Mouse (Mus musculus) left cerebral cortex, postnatal 25 days (tissue): ENCODE measurements around the gene Fgfbp3. TPM values are rescaled to one million over a fixed set of nuclear protein-coding genes. Genes with fewer than 3 reads are reported as not detected.
"Not testable (repeated sequence)": the region's sequence is repeated elsewhere in the genome, so short reads cannot be mapped to it uniquely, and the experiment has no call there.

Experiments used
- DNase-seq, 2 experiments: peaks; one replicate each; pipeline ENCODE4 v3.0.0; 2022; ENCODE audit warnings: low spot score in 2 of 2, mixed read lengths in 1 of 2
- intact Hi-C: fragments of 180-260 bp; cut with DNase I; formaldehyde crosslinking; loops from one replicate; pipeline ENCODE4 v1.15.1; 2025
- total RNA-seq, 2 experiments: library from RNA; stranded (reverse); gene quantifications; 2 replicates each; pipeline ENCODE4 v1.2.3; 2021

Gene Fgfbp3
- total RNA-seq, 2 experiments from 2014 or later: 5.4 to 7.0 TPM

DNA sequence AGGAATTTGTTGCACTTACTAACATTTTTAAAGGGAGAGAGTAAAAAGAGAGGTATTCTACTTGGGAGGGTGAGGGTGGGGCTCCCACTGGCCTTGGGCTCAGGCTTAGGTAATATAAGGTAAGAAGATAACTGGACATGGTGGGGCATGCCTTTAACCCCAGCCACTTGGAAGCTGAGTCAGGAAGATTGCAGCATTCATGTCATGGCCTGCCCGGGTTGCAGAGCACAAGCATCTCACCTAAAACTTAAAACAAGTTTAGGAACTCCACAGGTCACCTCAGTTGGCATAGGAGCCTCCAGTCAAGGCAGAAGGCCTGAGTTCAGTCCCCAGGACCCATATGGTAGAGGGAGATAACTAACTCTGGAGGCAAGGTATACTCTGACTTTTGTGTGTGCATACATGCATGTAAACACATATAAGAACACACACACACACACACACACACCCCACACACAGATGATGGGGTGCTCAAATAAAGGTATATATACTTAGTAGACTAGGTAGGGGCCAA is 2.5 kb downstream of the Fgfbp3 start:
- no peak for DNase-seq
- intact Hi-C loops: loop anchor here (5.0 kb wide), 1 partner anchor 440 kb away; no protein-coding TSS in a partner anchor

DNA sequence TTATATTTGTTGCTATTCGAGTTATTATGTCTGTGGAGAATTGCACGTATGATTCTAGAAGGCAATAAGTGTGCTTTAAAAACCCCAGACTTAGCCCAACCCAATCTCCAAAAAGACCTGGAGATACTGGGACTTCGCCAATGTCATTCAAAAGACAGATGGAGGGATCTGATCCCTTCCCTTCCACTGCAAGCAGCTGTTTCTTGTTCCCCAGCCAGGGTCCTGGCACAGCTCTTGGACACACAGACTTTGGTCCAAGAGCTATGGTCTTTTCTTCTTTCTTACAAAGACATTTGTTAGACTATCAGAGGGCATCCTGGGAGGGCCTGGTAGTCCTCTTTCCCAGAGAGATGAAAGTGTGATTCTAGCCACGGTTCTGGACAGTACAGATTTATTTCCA is 3.2 kb downstream of the Fgfbp3 start:
- DNase-seq: no peak

DNA sequence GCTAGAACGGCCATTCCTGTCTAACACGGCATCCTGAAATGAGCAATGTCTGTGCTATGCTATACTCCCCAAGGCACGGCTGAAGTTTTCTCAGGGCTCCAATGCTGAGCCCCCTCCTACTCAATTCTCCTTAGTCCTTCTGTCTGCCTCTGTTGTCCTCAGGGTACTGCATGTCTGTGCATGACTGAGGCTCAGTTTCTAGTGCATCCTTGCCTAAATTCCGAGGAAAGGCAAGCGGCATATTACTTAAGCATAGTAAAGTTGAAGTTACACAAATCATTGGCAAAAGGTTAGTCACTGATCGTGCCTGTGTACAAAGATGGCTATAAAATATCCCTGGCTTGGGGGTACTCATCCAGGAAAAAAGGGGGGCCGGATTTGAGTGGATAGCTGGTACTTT is 6.4 kb downstream of the Fgfbp3 start:
- intact Hi-C loops: no loop called here
- no peak for DNase-seq

More for the DNA sequence above, 3.2 kb downstream of the Fgfbp3 start:
- intact Hi-C loops: loop anchor here (5.0 kb wide), 1 partner anchor 441 kb away; no protein-coding TSS in a partner anchor

DNA sequence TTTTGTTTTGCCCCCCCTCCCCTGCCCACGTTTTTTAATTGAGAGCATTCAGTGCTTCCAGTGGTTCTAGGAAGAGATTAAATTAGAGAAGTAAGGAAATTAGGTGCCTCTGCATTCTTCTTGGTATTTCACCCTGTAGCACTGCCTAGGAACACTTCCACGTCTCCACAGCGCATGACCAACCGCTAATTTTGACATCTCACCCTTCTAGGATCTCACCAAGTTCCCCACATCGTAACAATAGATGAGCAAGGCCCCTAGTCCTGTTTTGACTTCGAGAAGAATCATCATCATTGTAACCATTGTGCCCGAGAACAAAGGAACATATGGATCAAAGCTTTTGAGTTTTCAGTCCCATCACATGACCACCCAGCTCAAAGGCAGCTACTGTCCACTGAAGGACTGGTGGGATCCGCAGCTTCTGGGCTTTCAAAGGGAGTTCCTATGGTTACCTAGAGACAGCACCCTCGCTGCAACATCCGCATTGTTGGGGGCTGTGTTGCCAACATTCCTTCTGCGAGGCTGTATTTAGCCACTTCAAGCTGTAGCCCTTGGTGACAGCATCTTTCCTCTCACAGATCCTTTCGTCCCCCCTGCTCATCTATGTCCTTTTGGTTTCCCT is 8.9 kb downstream of the Fgfbp3 start:
- intact Hi-C loops: no loop called here
- DNase-seq: peak; percentile 65 to 80

DNA sequence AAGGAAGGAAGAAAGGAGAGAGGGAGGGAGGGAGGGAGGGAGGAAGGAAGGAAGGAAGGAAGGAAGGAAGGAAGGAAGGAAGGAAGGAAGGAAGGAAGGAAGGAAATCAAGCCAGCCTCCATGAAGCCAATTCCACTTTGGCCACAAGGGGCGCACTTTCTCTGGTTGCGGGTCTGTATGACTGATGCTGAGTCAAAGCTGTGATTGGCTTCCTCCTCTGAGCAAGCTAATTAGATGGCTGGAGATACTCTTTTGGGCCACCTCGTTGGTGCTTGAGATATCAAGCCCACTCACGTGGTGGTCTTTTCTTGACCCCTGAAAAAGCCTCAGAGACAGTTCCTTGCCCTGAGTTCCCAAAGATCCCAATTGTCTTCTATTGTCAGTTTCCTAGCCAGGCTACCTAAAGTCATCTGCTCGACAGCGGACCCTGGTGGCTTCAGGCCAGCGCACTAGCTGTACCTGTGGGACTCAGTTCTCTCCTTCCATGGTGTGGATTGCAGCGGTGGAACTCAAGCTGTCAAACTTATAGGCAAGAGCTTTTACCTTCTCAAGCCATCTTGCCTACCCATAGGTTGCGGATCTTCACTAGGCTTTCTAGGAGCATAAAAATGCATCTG is 9.6 kb downstream of the Fgfbp3 start:
- intact Hi-C loops: loop anchor here (10.0 kb wide), 1 partner anchor 435 kb away; no protein-coding TSS in a partner anchor
- DNase-seq: peak in 1 of 2 experiments; percentile 39

DNA sequence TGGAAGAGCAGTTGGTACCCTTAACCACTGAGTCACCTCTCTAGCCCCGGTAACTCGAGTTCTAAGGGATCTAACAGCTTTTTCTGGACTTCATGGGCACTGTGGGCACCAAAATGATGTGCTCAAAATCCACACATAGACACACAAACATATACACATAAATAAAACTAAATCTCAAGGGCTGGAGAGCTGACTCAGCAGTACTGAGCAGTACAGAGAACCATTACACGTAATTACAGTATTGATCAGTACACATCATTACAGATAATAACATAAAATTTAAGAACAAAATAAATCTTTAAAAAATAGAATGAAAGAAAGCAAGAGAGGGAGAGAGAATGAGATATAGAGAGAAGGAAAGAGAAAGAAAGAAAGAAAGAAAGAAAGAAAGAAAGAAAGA is 10.3 kb downstream of the Fgfbp3 start:
- no peak for DNase-seq
- intact Hi-C loops: loop anchor here (10.0 kb wide), 1 partner anchor 434 kb away; no protein-coding TSS in a partner anchor

DNA sequence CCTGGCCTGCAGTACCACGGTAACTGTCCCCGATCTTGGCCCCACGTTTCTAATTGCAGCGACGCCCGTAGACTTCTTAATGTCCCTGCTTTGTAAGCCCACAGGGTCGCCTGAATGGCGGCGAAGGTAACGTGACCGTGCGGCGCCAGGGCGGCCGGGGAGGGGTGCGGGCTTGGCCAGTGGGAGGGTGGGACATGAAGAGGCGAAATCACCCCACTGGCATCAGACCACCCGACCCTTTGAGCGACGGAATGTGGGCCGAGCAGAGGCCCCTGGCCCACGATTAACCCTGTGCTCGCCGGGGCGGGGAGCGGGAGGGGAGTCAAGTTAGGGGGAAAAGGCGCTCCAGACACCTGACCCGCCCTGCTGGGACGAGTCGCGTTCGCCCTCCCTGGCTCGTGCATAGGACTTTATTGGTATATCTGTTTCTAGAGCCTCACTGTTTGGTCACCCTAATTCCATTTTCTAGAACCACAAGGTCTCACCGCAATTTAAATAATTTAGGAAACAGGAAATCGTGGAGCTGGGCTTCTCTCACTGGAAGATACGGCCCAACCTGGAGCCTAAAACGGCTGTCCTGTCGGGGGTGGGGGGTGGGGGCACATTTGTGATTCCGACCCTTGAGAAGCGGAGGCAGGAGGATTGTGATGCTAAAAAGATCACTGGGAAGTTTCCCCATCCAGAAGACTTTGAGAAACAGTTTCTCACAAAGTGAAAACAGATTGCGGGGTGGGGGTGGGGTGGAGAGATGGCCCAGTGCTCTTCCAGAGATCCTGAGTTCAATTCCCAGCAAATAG is 15.0 kb downstream of the Fgfbp3 start:
- intact Hi-C loops: loop anchor here (10.0 kb wide), 1 partner anchor 430 kb away; no protein-coding TSS in a partner anchor
- peak; percentile 39 to 45 for DNase-seq

DNA sequence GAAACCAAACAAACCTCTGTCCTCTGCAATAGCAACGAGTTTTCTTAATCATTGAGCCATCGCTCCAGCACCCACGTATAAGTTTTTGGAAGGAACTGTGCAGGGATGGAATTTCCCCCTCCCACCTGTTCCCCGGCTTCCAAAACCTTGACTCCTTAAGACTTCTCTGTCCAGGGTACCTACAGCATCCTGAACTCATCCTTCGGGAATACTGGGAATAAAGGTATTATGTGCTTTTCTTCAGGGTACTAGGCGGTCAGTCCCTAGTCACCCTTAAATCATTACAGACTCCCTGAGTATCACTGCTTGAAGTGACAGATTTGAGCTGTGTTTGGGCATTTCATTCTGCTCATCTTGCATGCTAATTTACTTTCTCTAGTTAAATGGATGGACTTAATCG is 16.0 kb downstream of the Fgfbp3 start:
- no peak for DNase-seq
- intact Hi-C loops: loop anchor here (10.0 kb wide), 1 partner anchor 429 kb away; no protein-coding TSS in a partner anchor

DNA sequence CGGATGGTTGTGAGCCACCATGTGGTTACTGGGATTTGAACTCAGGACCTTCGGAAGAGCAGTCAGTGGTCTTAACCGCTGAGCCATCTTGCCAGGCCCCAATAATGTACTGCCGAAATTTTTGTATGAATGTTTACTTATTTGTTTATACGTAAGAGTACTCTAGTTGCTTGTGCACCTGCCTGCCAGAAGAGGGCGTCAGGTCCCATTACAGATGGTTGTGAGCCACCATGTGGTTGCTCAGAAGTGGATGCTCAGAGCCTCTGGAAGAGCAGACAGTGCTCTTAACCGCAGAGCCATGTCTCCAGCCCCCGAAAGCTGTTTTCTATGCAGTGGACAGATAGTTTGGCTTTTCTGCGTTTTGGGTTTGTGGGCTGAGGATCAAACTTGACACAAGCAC is 21.6 kb downstream of the Fgfbp3 start:
- intact Hi-C loops: no loop called here
- DNase-seq: peak in 1 of 2 experiments; percentile 19

DNA sequence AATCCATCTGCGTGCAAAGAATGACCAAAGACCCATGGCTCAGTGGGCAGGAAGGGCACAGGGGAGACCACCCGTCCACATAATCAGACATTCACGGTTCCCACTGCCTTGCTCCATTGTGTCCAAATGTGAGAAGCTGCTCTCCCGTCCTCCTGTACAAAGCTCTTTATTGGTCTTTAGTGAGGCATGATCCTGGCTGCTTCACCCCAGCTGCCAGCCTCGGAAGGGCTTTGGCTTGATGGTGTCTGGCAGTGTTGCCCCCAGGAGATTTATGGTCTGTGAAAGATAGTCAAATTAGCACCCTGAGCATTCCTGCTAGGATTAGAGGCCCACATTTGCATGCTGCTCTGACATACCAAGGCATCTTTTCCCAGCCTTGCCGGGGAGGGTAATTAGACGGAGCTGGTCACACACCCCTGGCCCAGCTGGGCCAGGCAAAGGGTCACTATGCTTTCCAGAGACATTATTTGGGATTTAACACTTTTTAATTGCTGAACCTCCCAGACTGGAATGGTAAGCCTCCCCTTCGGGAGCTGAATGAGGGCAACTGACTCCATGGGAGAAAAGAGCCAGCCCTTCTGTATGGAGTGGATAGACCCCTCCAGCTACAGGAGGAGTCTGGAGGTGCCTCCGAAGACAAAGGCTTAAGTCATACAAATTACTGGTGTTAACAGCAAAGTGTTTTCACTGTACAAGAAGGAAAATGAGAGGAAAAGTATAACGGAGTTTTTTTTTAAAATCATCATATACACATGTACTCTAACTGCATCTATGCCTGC is 22.4 kb downstream of the Fgfbp3 start:
- intact Hi-C loops: no loop called here

DNA sequence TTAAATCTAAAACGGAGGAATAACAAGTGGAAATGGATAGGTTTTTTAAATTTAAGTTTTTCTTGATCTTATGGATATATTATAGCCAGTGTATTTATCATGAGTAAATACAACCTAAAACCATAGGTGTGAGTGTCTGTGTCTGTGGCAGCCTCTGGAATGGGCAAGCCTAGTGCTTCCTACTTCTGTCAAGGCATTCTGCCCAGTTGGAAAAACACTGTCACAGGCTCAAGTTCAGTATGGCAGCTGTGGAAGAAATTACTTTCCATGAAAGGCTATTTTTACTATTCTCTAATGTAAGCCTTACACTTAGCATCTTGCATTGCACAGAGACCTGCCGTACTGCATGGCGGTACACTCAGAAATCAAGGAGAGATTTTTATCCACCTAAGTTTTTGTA is 27.7 kb downstream of the Fgfbp3 start:
- DNase-seq: no peak
- intact Hi-C loops: no loop called here

More for the DNA sequence above, 22.4 kb downstream of the Fgfbp3 start:
- DNase-seq: no peak

DNA sequence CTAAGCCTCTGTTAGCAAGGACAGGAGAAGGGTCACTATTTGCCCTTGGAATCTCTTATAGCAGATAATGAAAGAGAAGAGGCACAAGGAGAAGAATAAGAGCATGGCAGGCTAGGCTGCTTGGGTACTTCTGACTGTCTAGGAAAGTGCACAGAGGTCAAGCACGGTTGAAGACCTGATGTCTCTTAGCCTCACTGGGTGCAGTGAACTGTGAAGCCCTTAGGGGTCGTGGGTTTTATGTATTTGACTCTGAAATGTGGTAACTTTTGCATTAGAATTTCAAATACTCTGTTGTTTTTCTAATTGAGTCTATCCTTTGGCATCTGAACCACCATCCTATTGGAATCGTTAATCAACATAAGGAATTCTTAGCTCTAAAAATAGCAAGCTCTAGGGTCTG is 31.7 kb downstream of the Fgfbp3 start:
- intact Hi-C loops: no loop called here

DNA sequence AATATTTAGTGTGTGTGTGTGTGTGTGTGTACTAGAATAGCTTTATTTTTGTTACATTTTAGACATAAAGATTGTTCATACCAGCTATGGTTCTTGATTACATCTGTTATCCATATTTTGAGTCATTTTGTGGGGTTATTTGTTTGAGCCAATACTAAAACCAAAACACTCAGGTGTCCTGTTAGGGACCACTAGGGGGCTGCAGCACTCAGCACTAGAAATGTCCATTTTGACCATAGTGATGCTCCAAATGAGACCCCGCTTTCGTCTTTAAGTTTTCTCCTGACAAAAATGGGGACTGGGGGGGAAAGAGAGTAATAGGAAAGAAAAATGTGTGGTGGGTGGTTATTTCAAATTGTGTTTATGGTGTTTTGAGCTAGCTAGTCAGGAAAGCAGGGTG is 33.1 kb downstream of the Fgfbp3 start:
- intact Hi-C loops: no loop called here
- no peak for DNase-seq

More for the DNA sequence above, 31.7 kb downstream of the Fgfbp3 start:
- no peak for DNase-seq

DNA sequence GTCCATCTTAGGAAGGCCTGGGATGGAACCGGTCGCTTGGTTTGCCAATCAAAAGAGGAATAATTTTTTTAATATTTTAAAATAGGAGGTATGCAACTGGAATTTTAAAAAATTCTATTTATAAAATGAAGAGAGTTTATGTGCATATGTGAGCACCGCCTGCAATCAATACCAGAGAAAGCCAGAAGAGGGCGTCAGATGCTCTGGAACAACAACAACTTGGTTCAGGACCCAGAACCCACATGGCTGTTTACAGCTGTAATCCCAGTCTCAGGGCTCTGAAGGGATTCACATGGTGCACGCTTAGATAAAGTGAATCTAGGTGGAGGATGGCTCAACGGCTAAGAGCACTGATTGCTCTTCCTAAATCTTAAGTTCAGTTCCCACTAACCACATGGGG is 36.3 kb downstream of the Fgfbp3 start:
- DNase-seq: no peak
- intact Hi-C loops: loop anchor here (5.0 kb wide), 1 partner anchor 36 kb away; no protein-coding TSS in a partner anchor

DNA sequence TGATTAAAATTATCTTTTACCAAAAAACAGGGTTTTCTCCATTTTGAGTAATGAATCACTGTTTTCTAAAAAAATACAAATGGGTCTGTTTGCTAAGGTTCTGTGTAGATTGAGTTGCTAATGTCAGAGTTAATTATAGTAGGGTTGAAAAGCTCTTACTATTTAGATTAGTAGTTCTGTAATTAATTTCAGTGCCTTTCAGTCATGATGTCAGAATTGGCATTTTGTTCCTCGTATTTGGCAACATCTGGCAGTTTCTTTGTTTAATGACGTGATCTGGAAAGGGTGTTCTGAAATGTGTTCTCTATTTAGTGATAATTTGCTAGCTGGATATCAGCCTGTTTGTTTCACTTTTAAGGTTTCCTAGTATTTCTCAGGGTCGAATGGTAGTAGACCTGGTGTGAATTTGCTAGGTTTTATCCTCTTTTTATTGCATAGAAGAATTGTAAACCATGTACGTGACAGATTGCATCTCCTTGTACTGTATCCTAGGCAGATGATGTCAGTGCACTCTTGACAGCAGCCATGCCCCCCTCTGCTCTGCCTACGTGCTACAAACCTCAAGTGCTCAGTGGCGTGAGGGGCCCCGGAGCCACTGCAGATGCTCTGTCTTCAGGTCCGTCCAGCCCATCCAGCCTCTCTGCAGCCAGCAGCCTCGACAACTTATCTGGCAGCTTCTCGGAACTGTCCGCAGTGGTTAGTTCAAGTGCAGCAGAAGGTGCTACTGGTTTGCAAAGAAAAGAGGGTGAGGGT is 40.5 kb downstream of the Fgfbp3 start:
- intact Hi-C loops: no loop called here
- DNase-seq: no peak

DNA sequence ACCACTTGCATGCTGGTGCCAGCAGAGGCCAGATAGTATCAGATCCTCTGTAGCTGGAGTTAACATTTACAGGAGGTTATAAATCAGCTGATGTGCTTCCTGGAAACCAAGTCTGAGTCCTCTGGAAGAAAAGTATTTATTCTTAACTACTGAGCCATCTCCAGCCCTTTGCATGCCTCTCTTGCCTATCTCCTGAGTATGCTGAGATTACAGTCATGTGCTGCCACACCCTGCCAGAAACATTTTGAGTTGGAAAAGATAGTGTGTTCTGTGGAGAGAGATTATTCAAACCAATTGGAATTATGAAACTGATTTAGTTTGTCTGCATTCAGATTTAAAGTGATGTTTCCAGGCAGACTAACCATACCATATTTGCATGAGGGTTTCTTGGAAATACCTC is 42.1 kb downstream of the Fgfbp3 start:
- intact Hi-C loops: no loop called here
- DNase-seq: no peak

DNA sequence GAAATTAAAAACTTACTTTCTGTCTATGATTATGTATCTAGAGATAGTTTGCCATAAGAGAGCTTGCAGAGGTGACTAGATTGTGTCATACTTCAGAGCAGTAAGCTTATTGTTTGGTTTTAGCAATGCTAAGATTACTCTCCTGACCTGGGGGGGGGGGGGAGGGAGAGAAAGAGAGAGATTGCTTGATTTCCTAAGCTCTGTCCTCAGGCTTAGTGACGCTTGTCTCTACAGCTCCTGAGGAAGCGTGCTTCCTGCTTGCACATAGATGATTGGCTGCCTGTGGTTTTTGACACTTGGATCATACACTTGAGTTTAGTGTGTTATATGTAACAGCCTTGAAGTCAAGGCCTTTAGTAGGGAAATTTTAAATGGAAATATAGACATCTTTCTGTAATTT is 44.8 kb downstream of the Fgfbp3 start:
- intact Hi-C loops: loop anchor here (5.0 kb wide), 1 partner anchor 108 kb away; no protein-coding TSS in a partner anchor
- no peak for DNase-seq

DNA sequence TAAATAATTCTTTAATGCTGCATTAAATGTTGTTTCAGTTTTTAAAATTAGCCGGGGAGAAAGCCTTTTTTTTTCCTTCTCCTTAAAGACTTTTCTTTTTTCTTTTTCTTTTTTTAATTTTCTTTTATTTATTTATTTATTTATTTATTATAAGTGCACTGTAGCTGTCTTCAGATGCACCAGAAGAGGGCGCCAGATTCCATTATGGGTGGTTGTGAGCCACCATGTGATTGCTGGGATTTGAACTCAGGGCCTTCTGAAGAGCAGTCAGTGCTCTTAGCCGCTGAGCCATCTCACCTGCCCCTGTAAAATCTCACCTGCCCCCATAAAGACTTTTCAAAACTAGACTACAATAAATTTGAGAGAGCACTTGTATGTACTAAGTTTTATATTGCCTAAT is 50.7 kb downstream of the Fgfbp3 start:
- DNase-seq, intact Hi-C loops: not testable (repeated sequence)
